Mouse (Mus musculus) neutrophil, adult 59 days (primary cell): ENCODE data around the gene Gm44502. TPM values are rescaled to one million over a fixed set of nuclear protein-coding genes. Genes with fewer than 3 reads are reported as not detected.

Source experiments
- total RNA-seq, 2 experiments: library from RNA; stranded (reverse); gene quantifications; 1 replicate in 1 of 2; 2 replicates in 1 of 2; pipeline ENCODE4 v1.2.4; 2023

Gene Gm44502
- under 1 TPM in 1 of 2 experiments, not detected in 1; 0.78 TPM for total RNA-seq

DNA sequence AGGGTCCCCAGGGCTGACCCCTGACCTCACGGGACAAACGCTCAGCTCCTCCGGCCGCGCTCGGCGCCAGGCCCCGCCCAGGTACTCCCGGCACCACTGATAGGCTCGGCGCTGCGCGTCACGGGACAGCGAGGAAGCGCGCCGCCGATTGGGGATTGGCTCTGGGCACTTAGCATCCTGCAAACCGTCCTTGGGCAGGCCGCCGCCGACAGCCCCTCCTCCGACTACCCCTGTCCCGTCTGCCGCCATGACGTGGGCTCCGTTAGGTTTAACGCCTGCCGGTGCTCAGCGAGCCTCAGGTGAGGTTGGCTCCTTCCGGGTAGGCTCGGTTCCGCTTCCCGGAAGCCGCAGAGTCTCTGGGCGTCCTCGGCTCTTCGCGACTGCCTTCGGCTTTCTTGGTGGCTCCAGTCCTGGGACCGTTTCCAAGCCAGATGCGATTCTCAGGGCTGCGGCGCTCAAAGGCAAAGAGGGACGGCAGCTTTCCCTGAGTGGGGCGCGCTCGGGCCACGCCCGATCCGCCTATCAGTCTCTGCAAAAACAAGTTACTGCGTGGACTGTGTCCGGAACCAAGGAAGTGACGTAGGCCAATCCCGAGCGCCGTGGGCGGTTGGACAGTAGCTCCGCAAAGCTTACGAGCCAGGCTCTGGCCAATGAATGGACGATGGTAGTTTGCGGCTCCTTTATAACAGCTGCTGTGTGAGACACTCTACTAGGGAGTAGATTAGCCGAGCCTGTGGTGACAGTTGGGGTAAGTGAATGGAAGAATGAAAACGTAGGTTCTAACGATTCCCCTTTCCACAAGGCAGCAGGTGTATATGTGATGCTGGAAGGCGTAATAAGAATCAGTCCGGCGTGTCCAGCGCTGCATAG lies at the start of gene Gm44502, which contains the start of the genes C730034F03Rik and Chkb:
Gm44502 (minus strand) TSS at position 345 of the 870 bp plus-strand sequence.
C730034F03Rik (plus strand) TSS at position 238 of the 870 bp plus-strand sequence.
Chkb (minus strand) TSS at position 557 of the 870 bp plus-strand sequence.

DNA sequence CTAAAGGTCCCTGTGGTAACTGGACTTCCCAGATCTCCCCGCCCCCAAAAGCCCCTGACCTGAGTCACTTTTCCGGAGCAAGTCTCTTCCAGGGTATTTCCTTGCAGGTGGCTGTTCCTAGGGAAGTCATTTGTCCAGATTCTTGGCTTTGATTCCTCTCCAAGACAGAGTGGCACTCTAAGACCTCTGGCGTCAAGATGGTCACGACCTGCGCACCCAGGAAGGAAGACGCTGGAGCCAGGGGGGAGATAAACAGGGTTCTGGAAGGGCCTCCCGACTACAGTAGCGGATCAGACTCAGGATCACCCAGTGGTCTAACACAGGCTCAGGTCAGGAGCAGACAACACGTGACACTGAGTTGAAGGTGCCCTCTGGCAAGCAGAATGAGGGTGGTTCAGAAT lies 47.6 kb upstream of the Gm44502 start, which contains the start of gene Arsa:
Arsa (minus strand) TSS at position 335 of the 401 bp plus-strand sequence.

DNA sequence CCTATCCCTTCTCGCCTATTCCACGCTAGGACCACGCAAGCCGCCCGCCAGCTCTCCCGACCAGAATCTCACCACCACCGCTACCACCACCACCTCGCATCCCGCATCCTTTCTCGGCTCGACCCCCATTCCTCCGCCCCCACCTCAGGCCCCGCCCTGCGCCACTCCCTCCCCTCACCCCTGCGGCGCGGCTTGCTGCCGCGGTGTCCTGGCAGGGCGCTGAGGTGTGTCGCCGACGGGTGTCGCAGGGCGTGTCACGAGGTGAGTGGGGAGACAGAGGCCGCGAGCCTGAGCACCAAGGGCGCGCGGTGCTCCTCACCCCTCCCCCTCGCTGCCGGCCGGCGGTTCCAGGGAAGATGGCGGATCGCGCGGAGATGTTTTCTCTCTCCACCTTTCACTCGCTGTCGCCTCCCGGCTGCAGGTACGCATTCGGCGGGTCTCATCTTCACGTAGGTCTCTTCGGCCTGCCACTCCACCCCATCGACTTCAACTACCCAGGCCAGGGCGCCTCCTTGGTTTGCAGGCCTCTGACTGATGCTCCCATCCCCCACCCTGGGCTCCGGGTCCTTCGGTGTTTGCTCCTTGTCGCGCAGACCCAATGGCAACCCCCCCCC lies 24.5 kb upstream of the Gm44502 start, which contains the start of gene Mapk8ip2:
Mapk8ip2 (plus strand) TSS at position 49 of the 614 bp plus-strand sequence.

GRCm38 (mm10) chr15:89425711-89426121 lies 3.8 kb downstream of the Gm44502 start, which contains the start of gene Cpt1b:
TSS of gene Cpt1b (minus strand) at chr15:89425863.

GRCm38 (mm10) chr15:89410118-89410517 lies 19.4 kb downstream of the Gm44502 start, which contains the start of gene Syce3:
TSS of gene Syce3 (minus strand) at chr15:89410503.

DNA sequence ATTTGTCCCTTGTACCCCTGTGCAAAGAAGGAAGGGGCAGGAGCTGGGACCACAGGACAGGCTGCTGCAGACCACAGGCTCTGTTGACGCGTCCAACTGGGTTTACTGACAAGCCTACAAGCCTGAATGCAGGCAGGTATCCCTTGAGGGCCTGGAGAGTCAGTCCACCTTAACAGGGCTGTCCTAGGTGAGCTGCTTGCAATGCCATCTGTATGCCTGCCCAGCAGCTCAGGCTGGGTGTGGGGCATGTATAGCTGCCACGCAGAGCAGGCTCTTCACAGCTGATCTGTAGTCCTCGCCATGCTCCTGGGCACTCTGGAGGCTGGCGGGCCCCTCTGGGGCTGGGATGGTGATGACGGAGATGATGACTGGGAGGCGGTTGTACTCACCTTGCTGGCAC lies 44.9 kb downstream of the Gm44502 start, which contains the start of gene Klhdc7b:
Klhdc7b (plus strand) TSS at position 301 of the 400 bp plus-strand sequence.

DNA sequence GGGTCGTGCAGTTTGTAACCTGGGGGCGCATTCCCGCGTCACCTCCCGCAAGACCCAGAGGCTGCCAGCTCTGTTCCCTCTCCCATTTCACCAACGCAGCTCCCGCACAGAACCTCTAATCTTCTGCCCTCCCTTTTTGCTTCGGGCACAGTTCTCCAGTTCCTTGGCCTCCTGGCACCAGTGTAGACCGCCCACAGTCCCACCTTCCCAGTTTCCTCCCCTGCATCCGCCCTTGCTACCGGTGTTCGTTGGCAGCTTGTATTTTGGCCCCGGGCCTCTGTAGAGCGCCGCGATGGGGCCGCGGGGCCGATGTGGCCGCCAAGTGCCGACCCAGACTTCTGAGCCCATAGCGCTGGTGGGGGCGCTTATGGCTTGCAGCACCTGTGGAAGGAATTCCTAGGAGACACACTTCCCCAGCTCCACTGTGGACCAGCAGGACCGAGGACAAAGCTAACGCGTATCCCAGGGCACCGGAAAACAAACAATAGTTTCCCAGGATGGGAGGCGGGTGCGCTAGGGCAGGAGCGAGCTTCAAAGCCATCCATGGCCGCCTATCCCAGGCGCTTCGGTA lies 50.6 kb downstream of the Gm44502 start, which contains the start of gene Odf3b:
Odf3b (minus strand) TSS at position 452 of the 571 bp plus-strand sequence.

GRCm38 (mm10) chr15:89376957-89377356 lies 52.5 kb downstream of the Gm44502 start, which contains the start of gene Tymp:
TSS of gene Tymp (minus strand) at chr15:89377039.

GRCm38 (mm10) chr15:89373762-89374248 lies 55.7 kb downstream of the Gm44502 start, which contains the start of gene Sco2:
TSS of gene Sco2 (minus strand) at chr15:89373846.

Other genes with a start within 250 kb of the Gm44502 start
- 10 to 100 TPM; 50.5 to 82.5 TPM for gene Plxnb2, start 248.9 kb downstream of the Gm44502 start, total RNA-seq
- gene Dennd6b, start 233.2 kb downstream of the Gm44502 start, total RNA-seq, result 1 to 10 TPM; 2.0 to 2.2 TPM
- 10 to 100 TPM; 23.9 to 31.0 TPM for gene Ppp6r2, start 218.1 kb downstream of the Gm44502 start, total RNA-seq
- gene Sbf1, start 114.4 kb downstream of the Gm44502 start, total RNA-seq, result 100 to 1,000 TPM; 107 to 117 TPM
- gene Adm2, start 107.0 kb downstream of the Gm44502 start, total RNA-seq, result not detected
- gene Miox, start 95.3 kb downstream of the Gm44502 start, total RNA-seq, result not detected
- 10 to 100 TPM; 39.7 to 41.8 TPM for gene Lmf2, start 74.0 kb downstream of the Gm44502 start, total RNA-seq
- gene Ncaph2, start 74.0 kb downstream of the Gm44502 start, total RNA-seq, result 10 to 100 TPM; 73.4 to 76.9 TPM
- 1 to 10 TPM; 4.4 to 7.0 TPM for gene Sco2, start 55.9 kb downstream of the Gm44502 start, total RNA-seq
- under 1 TPM in 1 of 2 experiments, not detected in 1; 0.24 TPM for gene Tymp, start 52.7 kb downstream of the Gm44502 start, total RNA-seq
- 1 to 10 TPM in 1 of 2 experiments, not detected in 1; 1.2 TPM for gene Odf3b, start 50.4 kb downstream of the Gm44502 start, total RNA-seq
- gene Klhdc7b, start 44.8 kb downstream of the Gm44502 start, total RNA-seq, result not detected
- not detected for gene Syce3, start 19.2 kb downstream of the Gm44502 start, total RNA-seq
- 1 to 10 TPM; 2.6 to 4.1 TPM for gene Cpt1b, start 3.8 kb downstream of the Gm44502 start, total RNA-seq
- gene C730034F03Rik, start 107 bp downstream of the Gm44502 start, total RNA-seq, result 1 to 10 TPM; 3.2 to 3.7 TPM
- 100 to 1,000 TPM; 127 to 141 TPM for gene Chkb, start 212 bp upstream of the Gm44502 start, total RNA-seq
- gene Mapk8ip2, start 24.2 kb upstream of the Gm44502 start, total RNA-seq, result not detected
- gene Arsa, start 47.7 kb upstream of the Gm44502 start, total RNA-seq, result 10 to 100 TPM; 13.5 to 15.1 TPM
- gene Shank3, start 69.9 kb upstream of the Gm44502 start, total RNA-seq, result 1 to 10 TPM in 1 of 2 experiments, under 1 TPM in 1; 0.89 to 1.8 TPM
- gene Acr, start 138.6 kb upstream of the Gm44502 start, total RNA-seq, result not detected
- 1 to 10 TPM; 1.7 to 4.8 TPM for gene Rabl2, start 162.2 kb upstream of the Gm44502 start, total RNA-seq